Mouse (Mus musculus) layer of hippocampus, postnatal 25 days (tissue): ENCODE measurements around the gene Mul1. TPM values are rescaled to one million over a fixed set of nuclear protein-coding genes. Genes with fewer than 3 reads are reported as not detected.

Source experiments
- total RNA-seq, 2 experiments: library from RNA; stranded (reverse); gene quantifications; 2 replicates each; pipeline ENCODE4 v1.2.3; 2021

Mul1 gene
- total RNA-seq, 2 experiments from 2014 or later: 57.7 to 57.8 TPM

Other genes with a start within 250 kb of the Mul1 start
- 100 to 1,000 TPM; 167 to 170 TPM for gene Hp1bp3, start 218.4 kb upstream of the Mul1 start, total RNA-seq
- 10 to 100 TPM; 46.8 to 47.1 TPM for gene Sh2d5, start 184.3 kb upstream of the Mul1 start, total RNA-seq
- 10 to 100 TPM; 19.0 to 19.8 TPM for gene Kif17, start 184.2 kb upstream of the Mul1 start, total RNA-seq
- 100 to 1,000 TPM in 1 of 2 experiments, 10 to 100 TPM in 1; 92.3 to 104 TPM for gene Ddost, start 129.9 kb upstream of the Mul1 start, total RNA-seq
- gene Pink1, start 108.4 kb upstream of the Mul1 start, total RNA-seq: 100 to 1,000 TPM; 222 to 256 TPM
- gene Cda, start 66.7 kb upstream of the Mul1 start, total RNA-seq: 1 to 10 TPM; 1.9 to 3.1 TPM
- gene Fam43b, start 38.1 kb upstream of the Mul1 start, total RNA-seq: 10 to 100 TPM; 28.7 to 31.0 TPM
- gene Camk2n1, start 19.6 kb downstream of the Mul1 start, total RNA-seq: 100 to 1,000 TPM; 348 to 359 TPM
- 1 to 10 TPM; 1.0 TPM for gene Vwa5b1, start 201.2 kb downstream of the Mul1 start, total RNA-seq